Mouse (Mus musculus) adrenal gland, adult 2 months (tissue): Measurements from ENCODE around the gene Zfhx2. TPM values are rescaled to one million over a fixed set of nuclear protein-coding genes. Genes with fewer than 3 reads are reported as not detected.

Experiments
- DNase-seq: peaks from one replicate; pipeline ENCODE4 v3.0.0; 2021
- polyA plus RNA-seq: library from polyadenylated mRNA; depleted of rRNA; stranded (reverse); fragments of >200 nt; gene quantifications from 2 replicates; pipeline ENCODE4 v1.2.3, GENCODE M21; 2012
- total RNA-seq, 2 experiments: library from RNA; stranded (reverse); gene quantifications; 2 replicates each; pipeline ENCODE4 v1.2.3; 2021

Zfhx2 gene
- total and polyA plus RNA-seq, 3 experiments = 4.2 to 7.3 (median 6.3) TPM

DNA sequence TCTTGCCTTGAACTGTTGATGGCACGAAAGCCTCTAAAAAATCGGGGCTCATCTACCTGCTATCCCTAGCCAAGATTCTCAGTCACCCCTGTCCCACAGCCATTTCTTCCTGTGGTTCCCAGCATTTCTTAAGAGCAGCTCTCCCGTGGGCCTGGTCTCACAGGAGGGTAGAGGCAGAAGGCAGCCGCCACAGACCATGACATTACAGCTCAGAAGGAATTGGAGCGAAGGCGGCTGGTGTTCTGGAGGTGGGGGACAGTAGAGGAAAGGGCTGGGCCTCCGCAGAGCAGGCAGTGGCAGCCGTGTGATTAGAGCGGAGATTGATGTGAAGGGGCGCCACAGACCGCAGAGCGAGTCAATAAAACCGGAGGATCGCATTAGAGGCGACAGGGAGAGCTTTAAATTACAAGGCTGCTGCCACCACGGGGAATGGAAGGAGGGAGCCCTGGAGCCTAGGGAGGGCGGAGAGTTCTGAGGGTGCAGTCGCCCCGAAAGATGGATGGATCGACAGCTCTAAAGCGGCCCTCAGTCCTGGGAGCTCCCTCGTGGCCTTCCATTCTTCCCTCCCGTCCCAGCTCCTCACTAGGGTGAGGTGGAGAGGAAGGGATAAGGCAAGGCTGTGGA, 13.6 kb downstream of the Zfhx2 start:
- DNase-seq = no peak

- DNase-seq = no peak
Observed at GRCm38 (mm10) chr14:55077481-55078365, 14.4 kb downstream of the Zfhx2 start.

DNA sequence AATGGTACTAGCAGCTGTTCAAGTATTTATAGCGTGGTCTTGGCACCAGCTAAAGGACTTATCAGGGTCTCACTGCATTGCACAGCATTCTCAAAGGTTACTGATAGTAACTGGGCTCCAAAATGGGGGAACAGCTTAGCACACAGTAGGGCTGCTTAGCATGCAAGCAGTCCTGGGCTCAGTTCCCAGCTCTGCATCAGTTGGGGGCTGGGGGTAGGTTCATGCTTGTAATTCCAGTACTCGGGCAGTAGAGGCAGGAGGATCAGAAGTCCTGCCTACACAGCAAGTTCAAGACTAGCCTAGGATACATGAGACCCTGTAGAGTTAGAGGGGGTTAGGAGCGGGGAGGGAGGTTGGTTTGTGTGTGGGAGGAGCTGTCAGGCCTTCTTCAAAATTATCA, 15.2 kb downstream of the Zfhx2 start:
- no peak for DNase-seq

- no peak for DNase-seq
Observed at GRCm38 (mm10) chr14:55076224-55076623, 15.9 kb downstream of the Zfhx2 start.

- no peak for DNase-seq
Observed at GRCm38 (mm10) chr14:55074416-55074815, 17.7 kb downstream of the Zfhx2 start.

GRCm38 (mm10) chr14:55071756-55072155, 20.4 kb downstream of the Zfhx2 start:
- no peak for DNase-seq

DNA sequence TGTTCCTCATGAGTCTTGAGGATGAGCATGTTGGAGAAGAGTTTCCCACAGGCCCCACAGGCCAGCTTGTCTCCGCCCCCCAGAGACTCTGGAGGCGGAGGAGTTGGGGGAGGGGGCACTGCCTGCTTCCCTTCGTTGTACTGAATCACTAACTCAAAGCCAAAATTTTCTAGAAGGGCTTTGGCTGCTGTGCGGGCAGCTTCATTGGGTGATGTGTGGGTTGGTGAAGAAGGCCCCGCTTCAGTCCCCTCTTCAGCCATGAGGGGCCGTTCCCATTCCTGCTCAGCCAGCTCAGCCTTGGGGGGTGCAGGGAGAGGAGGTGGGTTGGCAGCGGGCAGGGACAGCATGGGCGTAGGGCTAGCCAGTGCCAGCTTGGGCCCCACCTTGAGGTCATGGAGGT, 26.1 kb downstream of the Zfhx2 start:
- no peak for DNase-seq

DNA sequence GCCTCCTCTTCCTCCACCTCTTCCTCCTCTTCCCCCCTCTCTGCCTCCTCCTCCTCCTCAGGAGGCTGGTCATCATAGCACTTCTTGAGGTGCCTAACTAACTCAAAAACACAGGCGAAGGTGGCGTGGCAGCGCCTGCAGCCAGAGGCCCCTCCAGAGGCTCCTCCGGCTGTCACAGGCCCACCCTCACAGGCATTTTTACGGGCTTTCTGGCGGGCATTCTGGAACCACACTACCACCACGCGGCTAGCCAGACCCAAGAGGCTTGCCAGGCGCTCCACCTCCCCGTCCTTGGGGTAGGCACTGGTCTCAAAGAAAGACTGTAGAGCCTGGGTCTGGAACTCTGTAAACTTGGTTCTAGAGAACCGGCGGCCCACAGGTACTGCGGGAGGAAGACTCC, 26.7 kb downstream of the Zfhx2 start:
- DNase-seq = no peak

DNA sequence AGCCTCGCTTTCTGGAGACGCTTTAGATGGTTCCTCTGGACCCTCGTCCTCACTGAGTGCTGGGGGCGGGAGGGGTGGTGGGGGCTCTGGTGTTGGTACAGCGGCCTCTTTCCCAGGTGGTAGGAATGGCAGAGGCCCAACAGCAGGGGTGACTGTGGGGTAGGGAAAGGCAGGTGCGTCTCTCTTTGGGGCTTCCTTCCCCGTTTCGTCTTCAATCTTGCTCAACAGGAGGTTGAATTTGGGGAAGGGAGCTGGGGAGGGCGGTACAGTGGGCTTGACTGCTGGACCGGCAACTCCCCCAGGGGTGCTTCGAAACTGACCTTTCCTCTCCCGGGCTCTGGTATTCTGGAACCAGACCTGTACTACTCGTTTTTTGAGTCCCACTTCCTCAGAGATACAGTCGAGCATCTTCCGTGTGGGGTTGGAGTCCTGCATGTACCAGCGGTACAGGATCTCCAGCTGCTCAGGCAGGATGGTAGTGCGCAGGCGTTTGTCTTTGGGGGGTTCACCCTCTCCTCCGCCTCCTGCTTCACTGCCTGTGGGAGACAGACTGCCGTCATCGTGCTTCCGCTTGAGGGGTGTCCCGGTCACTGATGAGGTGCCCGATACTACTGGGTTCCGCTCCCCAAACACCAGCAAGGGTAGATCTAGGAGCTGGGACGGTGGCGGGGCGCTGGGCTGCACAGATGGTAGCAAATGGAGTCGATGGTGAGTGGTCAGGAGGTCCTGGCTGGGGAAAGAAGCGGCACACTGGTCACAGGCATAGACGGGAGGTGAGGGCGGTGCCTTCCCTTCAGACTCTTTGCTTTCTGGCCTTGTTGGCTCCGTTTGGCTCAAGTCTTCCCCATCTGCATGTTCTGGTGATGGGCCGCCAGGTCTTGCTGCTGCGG, 27.4 kb downstream of the Zfhx2 start:
- no peak for DNase-seq

DNA sequence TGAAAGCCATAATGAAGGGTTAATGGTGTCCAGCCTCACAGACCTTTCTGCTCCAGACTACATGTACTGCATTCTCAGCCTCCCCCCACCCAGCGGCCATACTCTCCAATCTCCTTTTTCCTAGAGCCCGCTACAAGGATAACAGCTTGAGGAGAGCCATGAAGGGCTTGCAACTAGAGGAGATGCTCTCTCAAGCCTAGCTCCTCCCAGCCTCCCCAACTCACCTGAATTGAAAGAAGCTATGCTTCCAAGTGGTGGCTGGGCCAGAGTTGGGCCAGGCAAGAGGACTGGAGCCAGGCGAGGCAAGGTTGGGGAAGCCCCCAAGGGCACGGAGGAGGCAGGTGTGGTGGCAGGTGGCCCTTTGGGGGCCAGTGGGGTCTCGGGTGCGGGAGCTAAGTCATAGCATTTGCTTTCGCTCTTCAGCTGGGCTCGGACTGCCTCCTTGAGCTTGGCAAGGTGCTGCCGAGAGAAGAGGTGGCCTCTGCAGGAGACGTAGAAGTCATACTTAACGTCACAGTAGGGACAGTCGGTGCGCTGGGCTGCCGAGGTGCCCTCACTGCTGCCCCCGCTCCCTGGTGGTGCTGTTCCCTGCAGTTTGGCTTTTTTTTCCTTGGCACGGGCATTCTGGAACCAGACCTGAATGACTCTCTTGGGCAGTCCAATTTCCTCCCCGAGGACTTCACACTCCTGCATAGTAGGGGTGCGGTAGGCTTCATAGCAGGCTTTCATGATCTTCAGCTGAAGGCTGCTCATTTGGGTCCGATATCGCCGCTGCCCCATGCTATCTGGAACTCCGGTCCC, 28.3 kb downstream of the Zfhx2 start:
- no peak for DNase-seq

DNA sequence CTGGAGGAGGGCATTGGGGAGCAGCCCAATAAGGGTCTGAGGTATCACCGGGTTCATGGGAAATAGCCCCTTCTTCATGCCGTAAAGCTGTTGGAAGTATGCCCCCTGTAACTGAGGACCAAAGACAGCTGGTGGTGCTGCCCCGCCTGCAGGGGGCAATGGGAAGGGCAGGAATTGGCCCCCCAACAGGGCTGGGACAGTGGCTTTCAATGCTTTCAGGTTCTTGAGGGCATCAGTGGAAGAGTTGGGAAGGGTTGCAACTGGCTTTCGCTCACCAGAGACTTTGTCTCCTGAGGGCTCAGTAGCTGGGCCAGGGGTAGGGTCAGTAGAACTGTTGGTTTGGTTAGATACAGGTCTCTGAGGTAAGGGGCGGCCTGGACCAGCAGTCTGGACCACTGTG, 29.0 kb downstream of the Zfhx2 start:
- DNase-seq = no peak

DNA sequence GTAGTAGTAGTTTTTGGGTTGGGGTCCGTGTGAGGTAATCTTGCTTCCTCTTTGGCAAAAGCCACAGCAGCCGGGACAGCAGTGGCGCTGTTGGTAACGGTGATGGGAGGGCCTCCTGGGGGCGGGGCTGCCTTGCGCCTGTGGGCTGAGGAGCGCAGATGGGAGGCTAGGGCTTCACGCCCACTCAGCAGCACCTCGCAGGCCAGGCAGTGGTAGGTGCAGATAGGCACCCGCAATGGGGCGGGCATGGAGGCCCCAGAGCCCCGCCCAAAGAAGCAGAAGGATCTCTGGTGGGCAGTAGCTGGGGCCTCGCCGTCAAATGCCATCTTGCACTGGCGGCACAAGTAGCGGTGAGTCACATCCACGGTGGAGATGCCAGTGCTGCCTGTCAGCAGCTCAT, 29.5 kb downstream of the Zfhx2 start:
- DNase-seq = peak; percentile 35

- DNase-seq = no peak
Observed at GRCm38 (mm10) chr14:55061845-55062244, 30.3 kb downstream of the Zfhx2 start.

GRCm38 (mm10) chr14:55059931-55060330, 32.2 kb downstream of the Zfhx2 start:
- DNase-seq = no peak

DNA sequence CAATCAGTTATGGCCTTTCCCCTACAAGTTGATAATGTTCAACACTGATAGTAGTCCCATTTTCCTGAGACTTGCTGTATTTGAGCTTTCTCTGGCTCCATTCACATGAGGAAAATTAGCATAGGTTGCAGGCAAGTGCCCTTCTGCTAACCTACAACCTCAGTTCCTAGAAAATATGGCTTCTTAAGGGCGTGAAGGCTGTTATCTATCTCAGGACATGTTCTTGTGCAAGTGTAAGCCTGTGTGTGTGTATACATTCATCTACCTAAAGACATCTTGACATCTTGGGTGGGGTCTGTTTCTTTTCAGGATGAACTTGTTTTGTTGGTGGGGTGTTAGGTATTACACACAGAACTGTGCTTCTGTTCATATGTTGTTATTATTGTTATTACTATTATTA, 33.1 kb downstream of the Zfhx2 start:
- no peak for DNase-seq

DNA sequence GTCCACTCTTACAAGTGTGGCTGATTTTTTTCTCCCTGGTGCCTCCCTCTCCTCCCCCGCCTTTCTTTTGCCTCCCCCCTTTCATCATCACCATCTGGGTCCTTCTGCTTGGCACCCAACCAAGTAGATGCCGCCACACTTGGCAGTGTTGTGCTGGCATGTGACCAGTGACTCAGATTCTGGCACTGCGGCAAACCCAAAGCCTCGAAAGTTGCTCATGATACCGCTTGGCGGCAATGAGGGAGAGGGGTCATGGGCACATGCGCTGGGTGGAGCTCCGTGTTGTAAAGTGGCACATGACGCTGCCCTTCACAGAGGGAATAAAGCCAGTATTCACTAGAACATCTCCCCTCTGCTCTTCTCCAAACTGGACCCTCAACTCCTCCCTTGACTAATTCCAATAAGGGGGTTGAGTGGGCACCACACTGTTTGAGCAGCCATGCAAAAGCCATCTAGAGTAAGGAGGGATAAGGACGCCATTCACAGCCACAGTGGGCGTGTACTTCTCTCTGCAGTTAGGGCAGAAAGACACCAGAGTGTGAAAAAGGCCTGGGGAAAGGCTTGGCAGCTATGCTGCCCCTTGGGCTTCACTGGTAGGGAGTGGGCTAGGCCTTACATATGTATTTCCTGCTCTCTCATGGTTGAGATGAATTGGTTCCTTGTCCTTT, 36.8 kb downstream of the Zfhx2 start:
- peak; percentile 94 for DNase-seq

DNA sequence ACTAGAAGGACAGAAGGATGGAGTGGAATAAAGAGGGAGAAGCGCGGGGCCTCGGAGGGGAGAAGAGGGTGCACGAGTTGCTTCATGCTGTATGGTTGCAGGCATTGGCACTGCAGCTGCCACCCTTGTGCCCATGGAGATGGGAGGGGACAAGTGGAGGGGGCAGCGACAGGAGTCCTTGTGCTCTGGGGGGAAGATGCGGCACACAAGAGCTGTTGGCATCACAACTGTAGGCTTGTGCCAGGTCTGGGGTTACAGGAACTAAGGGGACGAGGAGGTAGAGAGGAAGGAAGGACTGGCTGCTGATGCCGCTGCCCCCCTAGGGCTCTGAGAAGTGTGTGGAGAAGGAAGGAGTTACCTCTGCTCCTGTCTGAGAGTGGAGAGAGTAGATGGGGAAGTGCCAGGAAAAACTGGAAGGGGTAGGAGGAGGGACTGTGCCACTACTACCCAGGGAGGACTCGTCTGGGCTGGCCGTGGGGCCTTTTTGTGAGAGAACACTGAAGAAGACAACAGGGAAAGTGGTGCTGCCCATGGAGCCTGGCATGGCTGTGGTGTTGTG, 37.9 kb downstream of the Zfhx2 start:
- DNase-seq = no peak

- no peak for DNase-seq
Observed at GRCm38 (mm10) chr14:55053708-55054190, 38.4 kb downstream of the Zfhx2 start.

DNA sequence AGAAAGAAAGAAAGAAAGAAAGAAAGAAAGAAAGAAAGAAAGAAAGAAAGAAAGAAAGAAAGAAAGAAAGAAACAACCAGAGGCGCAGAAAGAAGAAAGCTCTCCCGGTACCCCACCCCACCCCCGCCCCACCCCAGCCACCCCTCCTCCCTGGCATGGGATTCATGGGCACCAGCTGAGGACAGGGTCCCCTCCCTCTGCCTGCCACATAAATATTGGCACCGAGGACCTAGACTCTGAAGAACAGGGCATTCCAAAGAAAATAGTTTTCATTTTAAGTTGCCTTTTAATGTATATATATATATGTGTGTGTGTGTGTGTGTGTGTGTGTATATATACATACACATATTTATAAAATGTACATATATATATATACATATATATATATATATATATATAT, 39.1 kb downstream of the Zfhx2 start:
- DNase-seq = no peak

- no peak for DNase-seq
Observed at GRCm38 (mm10) chr14:55052496-55052895, 39.6 kb downstream of the Zfhx2 start.
